Mouse (Mus musculus) c-Kit-negative CD71-positive TER-119-positive erythroid progenitor cells, embryonic 14.5 days (primary cell): ENCODE data around the gene Ifi27.
"Not testable (repeated sequence)": the region's sequence is repeated elsewhere in the genome, so short reads cannot be mapped to it uniquely, and the experiment has no call there.

Source experiments
- DNase-seq: peaks from one replicate; pipeline ENCODE4 v3.0.0-alpha.2; 2013; ENCODE audit warnings: low read depth, low spot score

Gene Ifi27

DNA sequence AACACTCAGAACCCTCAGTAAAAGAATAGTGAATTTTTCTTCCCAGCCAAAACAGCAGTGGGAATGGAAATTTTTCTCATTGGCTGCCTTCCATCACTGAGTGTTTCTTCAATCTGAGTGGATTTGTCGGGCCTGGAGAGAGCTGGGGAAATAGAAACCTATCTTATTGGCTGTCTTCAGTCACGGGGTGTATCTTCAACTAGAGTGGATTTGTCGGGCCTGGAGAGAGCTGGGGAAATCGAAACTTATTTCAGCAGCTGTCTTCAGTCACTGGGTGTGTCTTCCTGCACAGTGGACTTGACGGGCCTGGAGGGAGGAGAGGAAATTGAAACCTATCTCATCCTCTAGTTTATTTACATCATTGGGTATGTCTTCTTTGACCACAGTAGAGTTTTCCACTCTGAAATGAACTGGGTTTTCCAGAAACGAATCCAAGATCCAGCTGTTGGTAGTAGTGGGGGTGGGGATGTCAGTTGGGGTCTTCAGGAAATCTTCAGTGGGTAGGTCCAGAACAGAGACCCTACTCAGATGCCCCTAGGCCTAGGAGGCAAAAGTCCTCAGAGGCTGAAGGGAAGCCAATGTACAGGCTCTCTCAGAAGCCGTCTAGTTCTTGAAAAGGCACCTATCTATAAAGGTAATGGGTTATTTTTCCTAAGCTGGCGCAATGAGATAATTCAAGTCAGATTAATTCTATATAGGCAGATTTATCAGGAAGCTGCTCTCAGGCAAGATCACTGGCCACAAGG, at the start of gene Ifi27:
Gene Ifi27, plus strand, starts transcription at position 226 of the 746 bp plus-strand sequence.
- DNase-seq, result no peak

- peak; percentile 88 for DNase-seq
Observed at GRCm38 (mm10) chr12:103388505-103389347, 45.3 kb upstream of the Ifi27 start, which contains the start of gene Otub2. Gene Otub2, plus strand, starts transcription at chr12:103388682.

DNA sequence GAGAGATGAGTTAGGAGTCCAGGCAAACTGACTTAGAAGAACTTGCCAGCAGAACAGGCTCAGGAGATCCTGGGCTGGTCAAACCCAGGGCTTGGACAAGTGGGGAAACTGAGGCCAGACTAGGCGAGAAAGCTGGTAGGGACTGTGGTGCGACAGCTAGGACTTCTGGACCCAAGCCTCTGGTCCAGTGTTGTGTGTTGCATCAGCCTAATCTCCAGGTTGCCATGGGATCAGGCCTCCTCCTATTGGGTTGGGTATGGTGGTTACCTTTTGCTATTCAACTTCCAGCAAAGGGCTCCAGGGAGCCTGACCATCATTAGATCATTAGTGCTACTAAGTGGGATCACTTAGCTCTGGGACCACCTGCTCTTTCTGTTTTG, 44.7 kb upstream of the Ifi27 start:
- peak; percentile 70 for DNase-seq

- no peak for DNase-seq
Observed at GRCm38 (mm10) chr12:103389982-103390381, 44.0 kb upstream of the Ifi27 start.

DNA sequence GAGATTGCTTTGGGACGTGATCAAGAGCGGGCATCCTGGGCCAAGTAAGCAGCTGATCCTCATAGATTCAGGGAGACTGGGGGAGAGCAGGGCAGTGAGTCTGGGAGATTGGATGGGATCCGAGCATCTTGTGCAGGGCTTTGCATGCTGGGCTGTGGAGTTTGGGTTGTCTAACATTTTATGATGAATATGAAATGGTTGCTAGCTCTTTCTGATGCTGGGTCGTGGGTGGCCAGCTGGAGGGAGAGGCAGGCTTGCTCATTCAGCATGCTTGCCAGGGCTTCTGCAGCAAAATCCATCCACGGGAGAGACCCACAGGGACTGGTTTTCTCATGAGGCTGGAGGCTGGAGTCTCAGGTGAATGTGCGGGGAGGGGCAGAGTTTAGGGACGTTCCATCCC, 42.9 kb upstream of the Ifi27 start:
- no peak for DNase-seq

DNA sequence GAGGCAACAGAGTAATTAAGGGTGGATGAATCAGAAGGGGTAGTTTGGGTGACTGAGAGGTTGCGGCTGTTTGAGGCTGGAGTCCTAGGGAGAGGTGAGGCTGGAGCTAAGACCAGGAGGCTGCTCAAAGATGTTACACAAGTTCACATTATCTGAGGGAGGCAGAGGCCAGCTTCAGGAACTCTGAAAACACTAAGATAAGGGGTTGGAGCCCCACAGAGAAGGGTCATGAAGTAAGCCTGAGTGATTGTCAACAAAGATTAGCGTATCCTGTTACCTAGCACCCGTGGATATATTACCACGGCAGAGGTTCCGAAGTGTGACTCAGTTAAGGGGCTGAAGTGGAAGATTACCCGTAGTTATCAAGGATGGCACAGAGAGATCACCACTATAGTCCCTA, 40.5 kb upstream of the Ifi27 start:
- DNase-seq, result peak; percentile 74

GRCm38 (mm10) chr12:103395486-103396275, 38.3 kb upstream of the Ifi27 start:
- DNase-seq, result no peak

- DNase-seq, result no peak
Observed at GRCm38 (mm10) chr12:103396751-103397150, 37.3 kb upstream of the Ifi27 start.

GRCm38 (mm10) chr12:103404131-103404530, 29.9 kb upstream of the Ifi27 start:
- DNase-seq, result no peak

DNA sequence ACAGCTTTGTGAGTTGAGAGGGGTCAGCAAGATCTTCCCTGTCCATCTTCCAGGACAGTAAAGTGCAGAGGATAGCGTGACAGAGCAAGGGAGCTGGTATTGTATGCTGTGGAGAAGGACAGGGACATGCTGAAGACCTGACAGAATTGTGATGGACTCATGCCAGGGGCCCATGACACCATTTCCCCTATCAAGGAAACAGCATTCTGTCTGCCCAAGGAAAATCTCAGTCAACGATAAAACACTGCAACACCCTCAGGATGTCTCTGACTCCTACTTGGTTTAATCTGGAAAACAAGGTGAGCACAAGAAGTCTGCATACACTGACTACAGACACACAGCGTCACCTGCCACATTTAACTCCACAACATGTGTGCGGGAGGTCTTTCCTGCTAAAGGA, 26.3 kb upstream of the Ifi27 start, which contains the start of gene 9330161L09Rik:
Gene 9330161L09Rik, minus strand, starts transcription at position 101 of the 400 bp plus-strand sequence.
- DNase-seq, result no peak

DNA sequence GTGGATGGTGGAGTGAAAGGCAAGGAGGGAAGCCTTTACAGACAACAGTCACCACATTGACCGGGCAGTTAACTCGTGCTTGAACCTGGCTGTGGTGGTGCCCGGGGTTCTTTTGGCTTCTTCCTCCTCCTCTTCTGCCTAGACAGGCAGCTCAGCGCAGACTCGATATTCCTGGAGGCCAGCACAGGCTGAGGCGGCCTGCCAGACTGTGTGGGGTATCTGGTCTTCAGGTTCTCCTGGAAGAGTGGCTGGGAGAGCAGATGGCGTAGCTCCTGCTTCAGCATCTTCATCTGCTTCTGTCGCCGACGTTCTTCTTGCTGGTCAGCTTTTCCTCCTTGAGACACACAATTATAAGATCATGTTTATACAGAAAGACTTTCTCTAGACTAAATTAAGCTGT, 25.9 kb upstream of the Ifi27 start:
- no peak for DNase-seq

DNA sequence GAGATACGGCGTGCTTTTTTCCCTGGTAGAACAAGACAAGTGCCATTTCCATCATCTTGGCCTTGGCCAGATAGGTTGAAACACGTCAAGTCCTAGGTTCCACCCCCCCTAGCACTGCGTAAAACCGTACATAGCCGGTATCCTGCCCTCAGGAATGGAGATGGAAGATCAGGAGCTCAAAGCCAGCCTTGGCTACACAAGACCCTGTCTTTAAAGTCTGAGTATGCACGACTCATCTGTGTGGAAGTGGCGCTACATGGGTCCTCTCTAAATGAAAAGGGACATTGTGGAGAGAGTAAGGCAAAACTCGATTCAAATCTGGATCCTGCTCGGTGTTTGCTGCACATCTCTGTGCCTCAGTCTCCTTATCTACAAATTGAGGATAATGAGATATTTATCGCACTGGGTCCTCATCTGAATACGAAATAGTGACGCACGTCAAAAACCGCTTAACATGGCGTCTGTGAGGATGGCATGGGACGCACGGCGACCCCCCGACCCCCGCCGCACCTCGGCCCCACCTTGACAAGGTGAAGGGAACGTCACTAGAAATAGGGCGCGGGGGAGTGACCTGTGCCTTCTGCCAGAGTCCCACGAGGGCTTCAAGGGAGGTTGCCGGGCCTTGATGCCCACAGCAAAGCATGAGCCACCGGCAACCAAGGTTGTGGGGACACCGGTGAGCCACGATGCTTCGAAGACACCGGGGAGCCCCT, 8.8 kb upstream of the Ifi27 start:
- DNase-seq, result no peak

GRCm38 (mm10) chr12:103425729-103426470, 8.1 kb upstream of the Ifi27 start, which contains the start of gene Ddx24:
Gene Ddx24, minus strand, starts transcription at chr12:103425830.
- peak; percentile 96 for DNase-seq

GRCm38 (mm10) chr12:103426710-103427109, 7.3 kb upstream of the Ifi27 start:
- DNase-seq, result no peak

- no peak for DNase-seq
Observed at GRCm38 (mm10) chr12:103433430-103433829, 581 bp upstream of the Ifi27 start.

DNA sequence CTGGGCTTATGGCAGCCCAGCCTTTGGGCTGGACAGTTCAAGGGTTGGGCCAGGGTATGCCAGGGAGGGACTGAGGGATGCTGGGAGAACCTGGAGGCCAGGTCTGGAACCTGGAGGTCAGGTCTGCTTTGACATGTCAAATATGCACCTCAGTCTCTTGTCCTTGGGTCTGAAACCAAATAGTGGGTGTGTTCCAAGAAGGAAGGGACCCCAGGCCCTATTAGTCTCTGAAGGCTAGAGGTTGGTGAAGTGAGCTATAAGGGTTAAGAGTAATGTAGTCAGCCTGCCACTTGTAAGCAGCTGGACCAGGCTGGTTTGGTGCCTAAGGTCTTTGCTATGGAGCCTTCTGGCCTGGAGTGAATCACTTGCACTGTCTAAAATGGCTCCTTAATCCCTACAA, 850 bp downstream of the Ifi27 start:
- no peak for DNase-seq

- DNase-seq, result no peak
Observed at GRCm38 (mm10) chr12:103437601-103438000, 3.6 kb downstream of the Ifi27 start.

DNA sequence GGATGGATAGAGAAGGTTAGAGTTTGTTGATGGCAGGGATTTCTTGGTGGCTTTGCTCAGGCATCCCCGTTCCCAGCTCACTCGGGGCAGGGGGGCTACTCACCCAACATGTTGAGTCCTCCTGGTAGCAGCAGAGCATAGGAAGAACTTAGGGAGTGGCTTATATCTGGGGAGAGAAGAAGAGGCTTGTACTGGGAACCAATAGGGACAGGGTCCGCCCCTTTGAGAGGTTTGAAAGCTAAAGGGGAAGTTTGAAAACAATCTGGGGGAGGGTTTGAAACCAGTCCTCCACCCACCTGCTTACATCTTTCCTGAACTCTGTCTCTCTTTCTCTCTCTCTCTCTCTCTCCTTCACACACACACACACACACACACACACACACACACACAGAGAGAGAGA, 9.5 kb downstream of the Ifi27 start, which contains the start of gene Ifi27l2a:
Gene Ifi27l2a, minus strand, starts transcription at position 157 of the 400 bp plus-strand sequence.
- DNase-seq, result no peak

GRCm38 (mm10) chr12:103444261-103444660, 10.2 kb downstream of the Ifi27 start:
- not testable (repeated sequence) for DNase-seq

GRCm38 (mm10) chr12:103445060-103445459, 11.0 kb downstream of the Ifi27 start:
- DNase-seq, result no peak
